In genomic region chr19:40499940-40500737, GRCm38 (mm10) we compare ENCODE assay signal across 14 mouse cellular contexts. TPM values are rescaled to one million over a fixed set of nuclear protein-coding genes. Genes with fewer than 3 reads are reported as not detected.
DNase-seq lines count a peak whose midpoint lies in the region; ATAC-seq and TF ChIP-seq lines count a peak whose summit lies in the region.
"Had no signal": no experiment of that assay in that cellular context is flagged by ENCODE, and none has a peak within 500 bp of the region (broad histone marks: within the 10 kb centered on the region; RNA-seq: fewer than 3 reads in every experiment).

No protein-coding gene starts in this region.

- H3K36me3 ChIP-seq in heart, embryonic 10.5 days, result peaks cover 22% of the 10 kb centered on the region; the same call in 1 of the 2 replicates
- H3K36me3 ChIP-seq in kidney, embryonic 15.5 days, result no peaks in the 10 kb centered on the region
- no peaks in the 10 kb centered on the region for H3K36me3 ChIP-seq in stomach, embryonic 15.5 days
- H3K36me3 ChIP-seq: hindbrain, embryonic 15.5 days; limb, embryonic 12.5 days had no signal

- H3K9me3 ChIP-seq in heart, embryonic 10.5 days, result no peaks in the 10 kb centered on the region
- no peaks in the 10 kb centered on the region for H3K9me3 ChIP-seq in kidney, embryonic 15.5 days (replicated peaks)
- no peaks in the 10 kb centered on the region for H3K9me3 ChIP-seq in stomach, embryonic 15.5 days
- H3K9me3 ChIP-seq: G1E; hindbrain, embryonic 15.5 days; limb, embryonic 12.5 days had no signal

- H3K4me3 ChIP-seq in heart, embryonic 10.5 days, result no peak overlapping the region
- no peak overlapping the region for H3K4me3 ChIP-seq in left cerebral cortex, adult 2 months
- H3K4me3 ChIP-seq in kidney, embryonic 15.5 days (replicated peaks), result no peak overlapping the region
- no peak overlapping the region for H3K4me3 ChIP-seq in stomach, embryonic 15.5 days (replicated peaks)
- H3K4me3 ChIP-seq: hindbrain, embryonic 15.5 days; limb, embryonic 12.5 days had no signal

- H3K27ac ChIP-seq in heart, embryonic 10.5 days, result peak overlapping the region; percentile 78; the same call in 1 of the 2 replicates
- peak overlapping the region; percentile 54; the same call in 1 of the 2 replicates for H3K27ac ChIP-seq in left cerebral cortex, adult 2 months
- peak overlapping the region; percentile 32; the same call in 1 of the 2 replicates for H3K27ac ChIP-seq in kidney, embryonic 15.5 days
- H3K27ac ChIP-seq in stomach, embryonic 15.5 days, result peak overlapping the region; percentile 23
- H3K27ac ChIP-seq: hindbrain, embryonic 15.5 days; limb, embryonic 12.5 days had no signal

- no peak for TF ChIP-seq CTCF in left cerebral cortex, adult 2 months (IDR thresholded peaks at IDR 0.05)

- H3K4me1 ChIP-seq in heart, embryonic 10.5 days, result peaks cover 62% of the 10 kb centered on the region
- H3K4me1 ChIP-seq in kidney, embryonic 15.5 days, result peaks cover 12% of the 10 kb centered on the region
- H3K4me1 ChIP-seq in stomach, embryonic 15.5 days, result no peaks in the 10 kb centered on the region

- DNase-seq in heart, embryonic 10.5 days (ENCODE audit: low spot score), result no peak
- no peak for DNase-seq in heart, adult 9 months (ENCODE audit: low spot score in 2 of 2)
- DNase-seq in left cerebral cortex, adult 2 months (ENCODE audit: extremely low spot score in 1 of 2, low spot score in 2 of 2), result no peak
- DNase-seq in left cerebral cortex, adult 9 months (ENCODE audit: low spot score in 2 of 2), result no peak
- no peak for DNase-seq in c-Kit-positive CD71-positive TER-119-positive erythroid progenitor cells, embryonic 14.5 days (ENCODE audit: low spot score)
- DNase-seq in spleen, adult 12 weeks (ENCODE audit: low spot score), result no peak
- DNase-seq: B cell, adult 2 months; cerebellum, adult 9-10 months; lung, postnatal 36 days had no signal

- H3K27me3 ChIP-seq in heart, embryonic 10.5 days (ENCODE audit: insufficient read depth, poor library complexity, severe bottlenecking), result no peaks in the 10 kb centered on the region
- no peaks in the 10 kb centered on the region for H3K27me3 ChIP-seq in kidney, embryonic 15.5 days
- H3K27me3 ChIP-seq in stomach, embryonic 15.5 days (replicated peaks), result no peaks in the 10 kb centered on the region
- H3K27me3 ChIP-seq: hindbrain, embryonic 15.5 days; limb, embryonic 12.5 days had no signal

- intact Hi-C loops in left cerebral cortex, adult 2 months (cut with DNase I), result no loop called here

- H3K9ac ChIP-seq in kidney, embryonic 15.5 days, result no peak overlapping the region
- H3K9ac ChIP-seq in stomach, embryonic 15.5 days, result no peak overlapping the region
- H3K9ac ChIP-seq: hindbrain, embryonic 15.5 days; limb, embryonic 12.5 days had no signal

- 0 out of 2 replicates have a peak, but pooled peaks have one; percentile 46 for ATAC-seq in kidney, embryonic 15.5 days (replicated peaks; ENCODE audit: low FRiP score)
- ATAC-seq in stomach, embryonic 15.5 days (ENCODE audit: insufficient read depth, low FRiP score, low read depth), result no peak; the same call in 1 of the 2 replicates

- WGBS in heart, embryonic 10.5 days, result 74% methylated on average over 11 of the region's 11 CpGs
- WGBS in kidney, embryonic 15.5 days, result 71% methylated on average over 11 of the region's 11 CpGs
- 70% methylated on average over 11 of the region's 11 CpGs for WGBS in stomach, embryonic 15.5 days

- no peak overlapping the region for H3K4me2 ChIP-seq in kidney, embryonic 15.5 days
- no peak overlapping the region for H3K4me2 ChIP-seq in stomach, embryonic 15.5 days
- H3K4me2 ChIP-seq: hindbrain, embryonic 15.5 days; limb, embryonic 12.5 days had no signal

RNA-seq across cellular contexts. Expression of gene Sorbs1, which starts 13.4 kb away (rescaled TPM):
- 71.2 and 98.1 TPM in 2 replicates for polyA plus RNA-seq in heart, embryonic 10.5 days (2016; fragmentation: Nextera tagmentation; extraction: Ambion mirVana)
- 100 to 1,000 TPM; 160 to 161 TPM for total RNA-seq in left cerebral cortex, adult 2 months (2021)
- 53.4 and 59.2 TPM in 2 replicates for polyA plus RNA-seq in kidney, embryonic 15.5 days (2015; fragmentation: Nextera tagmentation; extraction: Ambion mirVana)
- 78.2 and 81.0 TPM in 2 replicates for polyA plus RNA-seq in stomach, embryonic 15.5 days (2015; fragmentation: Nextera tagmentation; extraction: Ambion mirVana)

Comparison
In these comparisons a context has a peak if more than half of its experiments do, and no peak if none do; other contexts are left out.
1. H3K27ac ChIP-seq: peak in every context shown above with its lines; median percentile 78 in heart, embryonic 10.5 days; 54 in left cerebral cortex, adult 2 months; 32 in kidney, embryonic 15.5 days; 23 in stomach, embryonic 15.5 days.